Mouse (Mus musculus) T-cell, adult 2 months (primary cell): ENCODE data around the gene Tle1.

ENCODE experiments used
- DNase-seq: peaks from one replicate; pipeline ENCODE4 v3.0.0; 2022; ENCODE audit warnings: low spot score

Tle1 gene

GRCm38 (mm10) chr4:72200559-72201409, at the start of gene Tle1:
TSS of gene Tle1 (minus strand) at chr4:72200919.
- DNase-seq, result peak; percentile 97

GRCm38 (mm10) chr4:72233584-72234219, 33.0 kb upstream of the Tle1 start:
- DNase-seq, result no peak

GRCm38 (mm10) chr4:72232206-72232605, 31.5 kb upstream of the Tle1 start:
- DNase-seq, result no peak

GRCm38 (mm10) chr4:72230832-72231231, 30.1 kb upstream of the Tle1 start:
- DNase-seq, result no peak

- no peak for DNase-seq
Measured at GRCm38 (mm10) chr4:72221629-72222028, 20.9 kb upstream of the Tle1 start.

GRCm38 (mm10) chr4:72204420-72205045, 3.8 kb upstream of the Tle1 start:
- no peak for DNase-seq

- DNase-seq, result no peak
Measured at GRCm38 (mm10) chr4:72201521-72201991, 837 bp upstream of the Tle1 start.

GRCm38 (mm10) chr4:72199571-72200558, 854 bp downstream of the Tle1 start:
- peak; percentile 23 for DNase-seq

- DNase-seq, result peak; percentile 40
Measured at GRCm38 (mm10) chr4:72198877-72199411, 1.8 kb downstream of the Tle1 start.

GRCm38 (mm10) chr4:72197888-72198605, 2.7 kb downstream of the Tle1 start:
- no peak for DNase-seq

GRCm38 (mm10) chr4:72195116-72195835, 5.4 kb downstream of the Tle1 start:
- DNase-seq, result no peak

GRCm38 (mm10) chr4:72193276-72193675, 7.4 kb downstream of the Tle1 start:
- no peak for DNase-seq

- no peak for DNase-seq
Measured at GRCm38 (mm10) chr4:72184476-72184875, 16.2 kb downstream of the Tle1 start.

- no peak for DNase-seq
Measured at GRCm38 (mm10) chr4:72182343-72182988, 18.3 kb downstream of the Tle1 start.

- no peak for DNase-seq
Measured at GRCm38 (mm10) chr4:72175943-72176342, 24.8 kb downstream of the Tle1 start.

GRCm38 (mm10) chr4:72168267-72168666, 32.5 kb downstream of the Tle1 start:
- no peak for DNase-seq

GRCm38 (mm10) chr4:72167761-72168229, 32.9 kb downstream of the Tle1 start:
- DNase-seq, result no peak

GRCm38 (mm10) chr4:72167171-72167570, 33.5 kb downstream of the Tle1 start:
- DNase-seq, result no peak

- no peak for DNase-seq
Measured at GRCm38 (mm10) chr4:72166561-72166960, 34.2 kb downstream of the Tle1 start.
